Comparison of ENCODE assay signal across 9 mouse cellular contexts in the genomic region with DNA sequence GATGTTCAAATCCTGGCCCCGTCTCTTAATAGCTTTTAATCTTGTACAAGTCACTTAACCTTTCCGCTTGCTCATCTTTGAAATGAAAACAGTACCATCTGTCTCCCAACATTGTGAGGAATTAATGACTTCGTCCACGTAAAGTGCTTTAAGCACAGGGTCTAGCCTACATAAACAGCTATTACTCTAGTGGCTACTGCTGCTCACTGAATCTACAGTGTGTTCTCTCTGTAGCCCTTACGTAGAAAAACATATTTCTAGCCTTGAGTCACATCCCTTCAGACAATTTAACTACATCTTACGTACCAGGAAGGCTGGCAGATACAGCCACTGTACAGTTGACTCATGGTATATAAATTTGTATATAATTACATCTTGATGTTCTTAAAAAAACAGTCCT.
"Had no signal": no experiment of that assay in that cellular context is flagged by ENCODE, and none has a peak within 500 bp of the region (broad histone marks: within the 10 kb centered on the region; RNA-seq: fewer than 3 reads in every experiment).

No protein-coding gene starts in this region.

- ATAC-seq: liver, postnatal 0 days; midbrain, embryonic 16.5 days had no signal

- H3K36me3 ChIP-seq: limb, embryonic 12.5 days; liver, embryonic 13.5 days; lung, embryonic 15.5 days had no signal

- H3K9ac ChIP-seq: limb, embryonic 12.5 days; liver, embryonic 13.5 days; liver, postnatal 0 days; lung, embryonic 15.5 days had no signal

- H3K9me3 ChIP-seq: limb, embryonic 12.5 days; liver, embryonic 13.5 days; lung, embryonic 15.5 days; megakaryocyte, embryonic 14.5 days had no signal

- H3K4me1 ChIP-seq: limb, embryonic 12.5 days; lung, embryonic 15.5 days had no signal

- H3K4me3 ChIP-seq: layer of hippocampus, adult 2 months; limb, embryonic 12.5 days; liver, embryonic 13.5 days; lung, embryonic 15.5 days; megakaryocyte, embryonic 14.5 days had no signal

- H3K27me3 ChIP-seq: limb, embryonic 12.5 days; liver, embryonic 13.5 days; lung, embryonic 15.5 days; megakaryocyte, embryonic 14.5 days had no signal

- H3K27ac ChIP-seq: layer of hippocampus, adult 2 months; limb, embryonic 12.5 days; liver, embryonic 13.5 days; lung, embryonic 15.5 days; macrophage had no signal

- H3K4me2 ChIP-seq: limb, embryonic 12.5 days; liver, embryonic 13.5 days; lung, embryonic 15.5 days; midbrain, embryonic 11.5 days had no signal
